Mouse (Mus musculus): ENCODE data around the gene Coil. TPM values are rescaled to one million over a fixed set of nuclear protein-coding genes. Genes with fewer than 3 reads are reported as not detected.

The Coil gene
- polyA plus RNA-seq, 1 experiment from 2014 or later, result 6.5 TPM

GRCm38 (mm10) chr11:88939634-88940033, 30.4 kb upstream of the Coil start:
- Histone ChIP-seq H3K27ac (replicated peaks in 1 of 2; ENCODE audit: control insufficient read depth in 1 of 2, insufficient read depth in 1 of 2, low read depth in 2 of 2, low read length in 2 of 2) (no peak overlapping the region), H3K27me3 (ENCODE audit: control insufficient read depth, insufficient read depth, low read length) (no peaks in the 10 kb centered on the region), H3K4me2 (ENCODE audit: low read length) (no peak overlapping the region), H3K4me3 (ENCODE audit: control insufficient read depth in 1 of 2, insufficient read depth in 1 of 2, low read depth in 1 of 2, low read length in 2 of 2) (no peak overlapping the region), H3K4me1 (ENCODE audit: control insufficient read depth in 2 of 2, insufficient read depth in 2 of 2, low read length in 2 of 2) (no peaks in the 10 kb centered on the region), H3K9ac (ENCODE audit: low read length) (no peak overlapping the region), H3K9me3 (ENCODE audit: control insufficient read depth, low read length) (no peaks in the 10 kb centered on the region), H3K36me3 (ENCODE audit: control insufficient read depth, insufficient read depth, low read length) (peaks cover 38% of the 10 kb centered on the region)
- 90% methylated on average over 4 of the region's 4 CpGs for WGBS
- ATAC-seq (ENCODE audit: insufficient number of reproducible peaks, insufficient read depth, low FRiP score, low read depth), result no peak

GRCm38 (mm10) chr11:88941489-88941888, 28.6 kb upstream of the Coil start:
- Histone ChIP-seq H3K4me3 (ENCODE audit: control insufficient read depth in 1 of 2, insufficient read depth in 1 of 2, low read depth in 1 of 2, low read length in 2 of 2) (no peak overlapping the region), H3K9ac (ENCODE audit: low read length) (no peak overlapping the region), H3K27me3 (ENCODE audit: control insufficient read depth, insufficient read depth, low read length) (no peaks in the 10 kb centered on the region), H3K4me2 (ENCODE audit: low read length) (no peak overlapping the region), H3K9me3 (ENCODE audit: control insufficient read depth, low read length) (no peaks in the 10 kb centered on the region), H3K27ac (replicated peaks in 1 of 2; ENCODE audit: control insufficient read depth in 1 of 2, insufficient read depth in 1 of 2, low read depth in 2 of 2, low read length in 2 of 2) (no peak overlapping the region), H3K36me3 (ENCODE audit: control insufficient read depth, insufficient read depth, low read length) (peaks cover 42% of the 10 kb centered on the region), H3K4me1 (ENCODE audit: control insufficient read depth in 2 of 2, insufficient read depth in 2 of 2, low read length in 2 of 2) (no peaks in the 10 kb centered on the region)
- WGBS, result 75% methylated on average over 12 of the region's 12 CpGs
- ATAC-seq (ENCODE audit: insufficient number of reproducible peaks, insufficient read depth, low FRiP score, low read depth), result no peak

GRCm38 (mm10) chr11:88945971-88946585, 24.0 kb upstream of the Coil start:
- no peak overlapping the region for H3K27ac ChIP-seq (replicated peaks in 1 of 2; ENCODE audit: control insufficient read depth in 1 of 2, insufficient read depth in 1 of 2, low read depth in 2 of 2, low read length in 2 of 2)
- no peak overlapping the region for H3K4me2 ChIP-seq (ENCODE audit: low read length)
- peaks cover 50% of the 10 kb centered on the region for H3K36me3 ChIP-seq (ENCODE audit: control insufficient read depth, insufficient read depth, low read length)
- ATAC-seq (ENCODE audit: insufficient number of reproducible peaks, insufficient read depth, low FRiP score, low read depth), result no peak
- H3K9me3 ChIP-seq (ENCODE audit: control insufficient read depth, low read length), result no peaks in the 10 kb centered on the region
- H3K27me3 ChIP-seq (ENCODE audit: control insufficient read depth, insufficient read depth, low read length), result no peaks in the 10 kb centered on the region
- H3K4me1 ChIP-seq (ENCODE audit: control insufficient read depth in 2 of 2, insufficient read depth in 2 of 2, low read length in 2 of 2), result no peaks in the 10 kb centered on the region
- H3K9ac ChIP-seq (ENCODE audit: low read length), result no peak overlapping the region
- H3K4me3 ChIP-seq (ENCODE audit: control insufficient read depth in 1 of 2, insufficient read depth in 1 of 2, low read depth in 1 of 2, low read length in 2 of 2), result no peak overlapping the region
- 66% methylated on average over 8 of the region's 8 CpGs for WGBS

GRCm38 (mm10) chr11:88948896-88949295, 21.2 kb upstream of the Coil start:
- no peak for ATAC-seq (ENCODE audit: insufficient number of reproducible peaks, insufficient read depth, low FRiP score, low read depth)
- WGBS, result 77% methylated on average over 8 of the region's 8 CpGs
- H3K9ac ChIP-seq (ENCODE audit: low read length), result no peak overlapping the region

GRCm38 (mm10) chr11:88949802-88950639, 20.0 kb upstream of the Coil start:
- Histone ChIP-seq H3K4me1 (ENCODE audit: control insufficient read depth in 2 of 2, insufficient read depth in 2 of 2, low read length in 2 of 2) (peaks cover 0 to 4% of the 10 kb centered on the region in 2 experiments; a peak in 1 of 4 replicates), H3K9ac (ENCODE audit: low read length) (no peak overlapping the region), H3K27me3 (ENCODE audit: control insufficient read depth, insufficient read depth, low read length) (no peaks in the 10 kb centered on the region), H3K27ac (replicated peaks in 1 of 2; ENCODE audit: control insufficient read depth in 1 of 2, insufficient read depth in 1 of 2, low read depth in 2 of 2, low read length in 2 of 2) (no peak overlapping the region), H3K4me2 (ENCODE audit: low read length) (no peak overlapping the region), H3K4me3 (ENCODE audit: control insufficient read depth in 1 of 2, insufficient read depth in 1 of 2, low read depth in 1 of 2, low read length in 2 of 2) (no peak overlapping the region), H3K9me3 (ENCODE audit: control insufficient read depth, low read length) (no peaks in the 10 kb centered on the region), H3K36me3 (ENCODE audit: control insufficient read depth, insufficient read depth, low read length) (peaks cover 37% of the 10 kb centered on the region)
- no peak for ATAC-seq (ENCODE audit: insufficient number of reproducible peaks, insufficient read depth, low FRiP score, low read depth)
- WGBS, result 81% methylated on average over 8 of the region's 8 CpGs

More at GRCm38 (mm10) chr11:88948896-88949295, 21.2 kb upstream of the Coil start:
- no peak overlapping the region for H3K4me2 ChIP-seq (ENCODE audit: low read length)
- H3K9me3 ChIP-seq (ENCODE audit: control insufficient read depth, low read length), result no peaks in the 10 kb centered on the region
- H3K27me3 ChIP-seq (ENCODE audit: control insufficient read depth, insufficient read depth, low read length), result no peaks in the 10 kb centered on the region
- no peak overlapping the region for H3K4me3 ChIP-seq (ENCODE audit: control insufficient read depth in 1 of 2, insufficient read depth in 1 of 2, low read depth in 1 of 2, low read length in 2 of 2)
- peaks cover 48% of the 10 kb centered on the region for H3K36me3 ChIP-seq (ENCODE audit: control insufficient read depth, insufficient read depth, low read length)
- no peaks in the 10 kb centered on the region for H3K4me1 ChIP-seq (ENCODE audit: control insufficient read depth in 2 of 2, insufficient read depth in 2 of 2, low read length in 2 of 2)
- no peak overlapping the region for H3K27ac ChIP-seq (replicated peaks in 1 of 2; ENCODE audit: control insufficient read depth in 1 of 2, insufficient read depth in 1 of 2, low read depth in 2 of 2, low read length in 2 of 2)

- Histone ChIP-seq H3K4me3 (ENCODE audit: control insufficient read depth in 1 of 2, insufficient read depth in 1 of 2, low read depth in 1 of 2, low read length in 2 of 2) (no peak overlapping the region), H3K27me3 (ENCODE audit: control insufficient read depth, insufficient read depth, low read length) (no peaks in the 10 kb centered on the region), H3K4me1 (ENCODE audit: control insufficient read depth in 2 of 2, insufficient read depth in 2 of 2, low read length in 2 of 2) (peaks cover 0 to 4% of the 10 kb centered on the region in 2 experiments; a peak in 1 of 4 replicates), H3K27ac (replicated peaks in 1 of 2; ENCODE audit: control insufficient read depth in 1 of 2, insufficient read depth in 1 of 2, low read depth in 2 of 2, low read length in 2 of 2) (no peak overlapping the region), H3K9ac (ENCODE audit: low read length) (no peak overlapping the region), H3K36me3 (ENCODE audit: control insufficient read depth, insufficient read depth, low read length) (peaks cover 30% of the 10 kb centered on the region), H3K4me2 (ENCODE audit: low read length) (no peak overlapping the region), H3K9me3 (ENCODE audit: control insufficient read depth, low read length) (no peaks in the 10 kb centered on the region)
- ATAC-seq (ENCODE audit: insufficient number of reproducible peaks, insufficient read depth, low FRiP score, low read depth), result no peak
- 76% methylated on average over 13 of the region's 13 CpGs for WGBS
Measured at GRCm38 (mm10) chr11:88950640-88951250, 19.3 kb upstream of the Coil start.

- no peak overlapping the region for H3K27ac ChIP-seq (replicated peaks in 1 of 2; ENCODE audit: control insufficient read depth in 1 of 2, insufficient read depth in 1 of 2, low read depth in 2 of 2, low read length in 2 of 2)
- WGBS, result 81% methylated on average over 2 of the region's 2 CpGs
- H3K9ac ChIP-seq (ENCODE audit: low read length), result no peak overlapping the region
- no peaks in the 10 kb centered on the region for H3K27me3 ChIP-seq (ENCODE audit: control insufficient read depth, insufficient read depth, low read length)
- peaks cover 0 to 4% of the 10 kb centered on the region in 2 experiments; a peak in 1 of 4 replicates for H3K4me1 ChIP-seq (ENCODE audit: control insufficient read depth in 2 of 2, insufficient read depth in 2 of 2, low read length in 2 of 2)
- peaks cover 27% of the 10 kb centered on the region; the same call in 1 of the 2 replicates for H3K36me3 ChIP-seq (ENCODE audit: control insufficient read depth, insufficient read depth, low read length)
- H3K9me3 ChIP-seq (ENCODE audit: control insufficient read depth, low read length), result no peaks in the 10 kb centered on the region
- no peak for ATAC-seq (ENCODE audit: insufficient number of reproducible peaks, insufficient read depth, low FRiP score, low read depth)
- no peak overlapping the region for H3K4me3 ChIP-seq (ENCODE audit: control insufficient read depth in 1 of 2, insufficient read depth in 1 of 2, low read depth in 1 of 2, low read length in 2 of 2)
- no peak overlapping the region for H3K4me2 ChIP-seq (ENCODE audit: low read length)
Measured at GRCm38 (mm10) chr11:88951576-88951975, 18.5 kb upstream of the Coil start.
